ENCODE assay signal across 31 mouse cellular contexts in genomic region chr13:59358421-59358820, GRCm38 (mm10).
"Had no signal": no experiment of that assay in that cellular context is flagged by ENCODE, and none has a peak within 500 bp of the region (broad histone marks: within the 10 kb centered on the region; RNA-seq: fewer than 3 reads in every experiment).

No protein-coding gene starts in this region.

- DNase-seq: left cerebral cortex, postnatal 4 days; liver; liver, embryonic 13.5 days; liver, postnatal 0 days; lung, adult 18-20 months; lung, adult 2 months; lung, embryonic 14.5 days; lung, postnatal 10 days; lung, postnatal 14 days; lung, postnatal 36 days; lung, postnatal 4 days; midbrain, embryonic 14.5 days had no signal

- H3K27ac ChIP-seq: left cerebral cortex, adult 2 months; limb, embryonic 10.5 days; limb, embryonic 12.5 days; limb, embryonic 13.5 days; limb, embryonic 15.5 days; liver, embryonic 12.5 days; liver, embryonic 13.5 days; liver, embryonic 14.5 days; liver, embryonic 15.5 days; lung, embryonic 15.5 days; macrophage; midbrain, embryonic 10.5 days; midbrain, embryonic 12.5 days; midbrain, embryonic 13.5 days; midbrain, embryonic 15.5 days; neural tube, embryonic 12.5 days had no signal

- H3K9me3 ChIP-seq: limb, embryonic 10.5 days; limb, embryonic 12.5 days; limb, embryonic 13.5 days; limb, embryonic 15.5 days; liver, embryonic 12.5 days; liver, embryonic 13.5 days; liver, embryonic 15.5 days; lung, embryonic 15.5 days; midbrain, embryonic 10.5 days; midbrain, embryonic 12.5 days; midbrain, embryonic 13.5 days; midbrain, embryonic 15.5 days; neural tube, embryonic 12.5 days had no signal

- H3K4me2 ChIP-seq: limb, embryonic 12.5 days; limb, embryonic 13.5 days; limb, embryonic 15.5 days; liver, embryonic 11.5 days; liver, embryonic 12.5 days; liver, embryonic 13.5 days; liver, embryonic 15.5 days; lung, embryonic 14.5 days; lung, embryonic 15.5 days; midbrain, embryonic 12.5 days; midbrain, embryonic 13.5 days; midbrain, embryonic 15.5 days; neural tube, embryonic 12.5 days had no signal

- H3K4me3 ChIP-seq: left cerebral cortex, adult 2 months; limb, embryonic 10.5 days; limb, embryonic 12.5 days; limb, embryonic 13.5 days; limb, embryonic 15.5 days; liver, embryonic 12.5 days; liver, embryonic 13.5 days; liver, embryonic 15.5 days; lung, embryonic 15.5 days; megakaryocyte, embryonic 14.5 days; midbrain, embryonic 10.5 days; midbrain, embryonic 12.5 days; midbrain, embryonic 13.5 days; midbrain, embryonic 15.5 days; myocyte; neural tube, embryonic 12.5 days had no signal

- ATAC-seq: liver, embryonic 12.5 days; liver, postnatal 0 days; lung, postnatal 0 days; midbrain, embryonic 13.5 days; midbrain, embryonic 15.5 days had no signal

- H3K9ac ChIP-seq: limb, embryonic 12.5 days; limb, embryonic 13.5 days; limb, embryonic 15.5 days; liver, embryonic 12.5 days; liver, embryonic 13.5 days; liver, embryonic 14.5 days; liver, embryonic 15.5 days; liver, postnatal 0 days; lung, embryonic 14.5 days; lung, embryonic 15.5 days; midbrain, embryonic 12.5 days; midbrain, embryonic 13.5 days; midbrain, embryonic 15.5 days; neural tube, embryonic 12.5 days had no signal

- H3K36me3 ChIP-seq: limb, embryonic 10.5 days; limb, embryonic 12.5 days; limb, embryonic 13.5 days; limb, embryonic 15.5 days; liver, embryonic 12.5 days; liver, embryonic 13.5 days; liver, embryonic 15.5 days; lung, embryonic 15.5 days; midbrain, embryonic 10.5 days; midbrain, embryonic 12.5 days; midbrain, embryonic 13.5 days; midbrain, embryonic 15.5 days; neural tube, embryonic 12.5 days had no signal

- H3K27me3 ChIP-seq: limb, embryonic 12.5 days; liver, embryonic 12.5 days; liver, embryonic 13.5 days; liver, embryonic 15.5 days; lung, embryonic 15.5 days; megakaryocyte, embryonic 14.5 days; midbrain, embryonic 12.5 days; midbrain, embryonic 13.5 days; midbrain, embryonic 15.5 days; neural tube, embryonic 12.5 days had no signal

- H3K4me1 ChIP-seq: limb, embryonic 15.5 days; liver, embryonic 12.5 days; liver, embryonic 13.5 days; liver, embryonic 15.5 days; lung, embryonic 15.5 days; megakaryocyte, embryonic 14.5 days; midbrain, embryonic 12.5 days; midbrain, embryonic 13.5 days; midbrain, embryonic 15.5 days; neural tube, embryonic 12.5 days had no signal
